In genomic region chr15:101160591-101160990, GRCm38 (mm10) we compare ENCODE assay signal across 11 mouse cellular contexts. TPM values are rescaled to one million over a fixed set of nuclear protein-coding genes. Genes with fewer than 3 reads are reported as not detected.
DNase-seq lines count a peak whose midpoint lies in the region; ATAC-seq lines count a peak whose summit lies in the region.
"Had no signal": no experiment of that assay in that cellular context is flagged by ENCODE, and none has a peak within 500 bp of the region (broad histone marks: within the 10 kb centered on the region; RNA-seq: fewer than 3 reads in every experiment).

No protein-coding gene starts in this region.

- no peak overlapping the region for H3K4me3 ChIP-seq in forebrain, embryonic 11.5 days (ENCODE audit: low read depth, low read length)
- no peak overlapping the region for H3K4me3 ChIP-seq in neural tube, embryonic 13.5 days
- H3K4me3 ChIP-seq: liver, embryonic 15.5 days had no signal

- peaks cover 13% of the 10 kb centered on the region for H3K4me1 ChIP-seq in forebrain, embryonic 11.5 days (replicated peaks; ENCODE audit: control insufficient read depth, insufficient read depth, low read length)
- H3K4me1 ChIP-seq in neural tube, embryonic 13.5 days (replicated peaks): peaks cover 49% of the 10 kb centered on the region

- no peaks in the 10 kb centered on the region; the same call in 1 of the 2 replicates for H3K9me3 ChIP-seq in forebrain, embryonic 11.5 days (ENCODE audit: control insufficient read depth, low read length)
- H3K9me3 ChIP-seq in neural tube, embryonic 13.5 days: peaks cover 11% of the 10 kb centered on the region; the same call in 1 of the 2 replicates
- H3K9me3 ChIP-seq: liver, embryonic 15.5 days had no signal

- ATAC-seq in forebrain, embryonic 11.5 days (replicated peaks; ENCODE audit: low FRiP score): peak; percentile 79
- ATAC-seq in neural tube, embryonic 13.5 days (ENCODE audit: low read depth): peak; percentile 73; the same call in 1 of the 2 replicates
- ATAC-seq in erythroblast, adult 5-6 weeks (replicated peaks; ENCODE audit: low FRiP score, poor library complexity, severe bottlenecking): no peak

- H3K4me2 ChIP-seq in forebrain, embryonic 11.5 days (ENCODE audit: low read depth, low read length, severe bottlenecking): 0 out of 2 replicates have a peak overlapping the region, but pooled peaks have one; percentile 9
- H3K4me2 ChIP-seq in neural tube, embryonic 13.5 days: peak overlapping the region; percentile 27
- H3K4me2 ChIP-seq: liver, embryonic 15.5 days had no signal

- H3K36me3 ChIP-seq in forebrain, embryonic 11.5 days (ENCODE audit: control insufficient read depth, insufficient read depth, low read length): no peaks in the 10 kb centered on the region
- H3K36me3 ChIP-seq in neural tube, embryonic 13.5 days: no peaks in the 10 kb centered on the region
- H3K36me3 ChIP-seq: liver, embryonic 15.5 days had no signal

- DNase-seq in embryo, embryonic 10 days (ENCODE audit: low spot score): peak; percentile 42
- DNase-seq in embryo, embryonic 9.5 days (ENCODE audit: extremely low spot score): no peak
- peak; percentile 72 for DNase-seq in forebrain, embryonic 11.5 days (ENCODE audit: low spot score)
- peak; percentile 57 for DNase-seq in layer of hippocampus, adult 9-11 months
- DNase-seq in cerebellum, postnatal 25 days: no peak
- no peak for DNase-seq in kidney, adult 11 months

- 22% methylated on average over 7 of the region's 7 CpGs for WGBS in forebrain, embryonic 11.5 days
- WGBS in neural tube, embryonic 13.5 days: 7% methylated on average over 7 of the region's 7 CpGs

- peak overlapping the region; percentile 14; the same call in 1 of the 2 replicates for H3K9ac ChIP-seq in forebrain, embryonic 11.5 days (ENCODE audit: low read length)
- no peak overlapping the region for H3K9ac ChIP-seq in neural tube, embryonic 13.5 days
- H3K9ac ChIP-seq: liver, embryonic 15.5 days had no signal

- no peaks in the 10 kb centered on the region for H3K27me3 ChIP-seq in forebrain, embryonic 11.5 days (ENCODE audit: control insufficient read depth, insufficient read depth, low read length)
- no peaks in the 10 kb centered on the region for H3K27me3 ChIP-seq in neural tube, embryonic 13.5 days
- H3K27me3 ChIP-seq: liver, embryonic 15.5 days had no signal

- H3K27ac ChIP-seq in forebrain, embryonic 11.5 days (ENCODE audit: low read depth, low read length): peak overlapping the region; percentile 15; the same call in 1 of the 2 replicates
- H3K27ac ChIP-seq in neural tube, embryonic 13.5 days (replicated peaks): peak overlapping the region; percentile 42
- H3K27ac ChIP-seq: liver, embryonic 15.5 days had no signal

RNA-seq across cellular contexts. Expression of gene Acvr1b, which starts 13.3 kb away (rescaled TPM):
- polyA plus RNA-seq in forebrain, embryonic 11.5 days (2014; fragmentation: Nextera tagmentation; extraction: Ambion mirVana): 15.0 and 16.0 TPM in 2 replicates
- polyA plus RNA-seq in neural tube, embryonic 13.5 days (2015; fragmentation: Nextera tagmentation; extraction: Ambion mirVana): 18.0 and 18.8 TPM in 2 replicates
- 0.38 and 0.84 TPM in 2 replicates for total RNA-seq in erythroblast, adult 5-6 weeks (2015; ENCODE audit: low replicate concordance)
- 2.6 and 2.9 TPM in 2 replicates for total RNA-seq in erythroblast, adult 5-6 weeks (2017; ENCODE audit: low replicate concordance)

RNA-seq across cellular contexts. Expression of gene Acvrl1, which starts 32.3 kb away (rescaled TPM):
- 7.2 and 7.7 TPM in 2 replicates for polyA plus RNA-seq in forebrain, embryonic 11.5 days (2014; fragmentation: Nextera tagmentation; extraction: Ambion mirVana)
- 8.1 and 9.0 TPM in 2 replicates for polyA plus RNA-seq in neural tube, embryonic 13.5 days (2015; fragmentation: Nextera tagmentation; extraction: Ambion mirVana)
- 2.3 and 9.4 TPM in 2 replicates for total RNA-seq in erythroblast, adult 5-6 weeks (2015; ENCODE audit: low replicate concordance)
- 2.3 and 3.8 TPM in 2 replicates for total RNA-seq in erythroblast, adult 5-6 weeks (2017; ENCODE audit: low replicate concordance)

RNA-seq across cellular contexts. Expression of gene Ankrd33, which starts 45.0 kb away (rescaled TPM):
- not detected in 2 replicates for polyA plus RNA-seq in forebrain, embryonic 11.5 days (2014; fragmentation: Nextera tagmentation; extraction: Ambion mirVana)
- polyA plus RNA-seq in neural tube, embryonic 13.5 days (2015; fragmentation: Nextera tagmentation; extraction: Ambion mirVana): not detected in 2 replicates
- total RNA-seq in erythroblast, adult 5-6 weeks (2015; ENCODE audit: low replicate concordance): not detected in 2 replicates
- total RNA-seq in erythroblast, adult 5-6 weeks (2017; ENCODE audit: low replicate concordance): not detected in 2 replicates
- total RNA-seq: common myeloid progenitor, adult 5-6 weeks had no signal
- polyA plus RNA-seq: heart, postnatal 0 days; liver, embryonic 15.5 days had no signal

Comparison
In these comparisons a context has a peak if more than half of its experiments do, and no peak if none do; other contexts are left out.
1. DNase-seq: peak in embryo, embryonic 10 days (single experiment), forebrain, embryonic 11.5 days (single experiment) and layer of hippocampus, adult 9-11 months (single experiment); none in embryo, embryonic 9.5 days (single experiment), cerebellum, postnatal 25 days (0 of 2) and kidney, adult 11 months (single experiment).